Mouse (Mus musculus) lung, adult 2 months (tissue): Measurements from ENCODE around the gene Ffar1.

Source experiments
- CTCF ChIP-seq: fragments of 200-500 bp; IDR thresholded peaks from 2 replicates; pipeline ENCODE4 v1.5.1; 2011; ENCODE audit warnings: mild to moderate bottlenecking, low read length, control low read depth; ENCODE audit not compliant: insufficient read depth
- POLR2A ChIP-seq: fragments of 200-500 bp; IDR thresholded peaks from 2 replicates; pipeline ENCODE4 v1.6.1; 2011; ENCODE audit warnings: low read depth, mild to moderate bottlenecking, control low read depth, low read length, borderline replicate concordance; ENCODE audit errors: extremely low read depth

DNA sequence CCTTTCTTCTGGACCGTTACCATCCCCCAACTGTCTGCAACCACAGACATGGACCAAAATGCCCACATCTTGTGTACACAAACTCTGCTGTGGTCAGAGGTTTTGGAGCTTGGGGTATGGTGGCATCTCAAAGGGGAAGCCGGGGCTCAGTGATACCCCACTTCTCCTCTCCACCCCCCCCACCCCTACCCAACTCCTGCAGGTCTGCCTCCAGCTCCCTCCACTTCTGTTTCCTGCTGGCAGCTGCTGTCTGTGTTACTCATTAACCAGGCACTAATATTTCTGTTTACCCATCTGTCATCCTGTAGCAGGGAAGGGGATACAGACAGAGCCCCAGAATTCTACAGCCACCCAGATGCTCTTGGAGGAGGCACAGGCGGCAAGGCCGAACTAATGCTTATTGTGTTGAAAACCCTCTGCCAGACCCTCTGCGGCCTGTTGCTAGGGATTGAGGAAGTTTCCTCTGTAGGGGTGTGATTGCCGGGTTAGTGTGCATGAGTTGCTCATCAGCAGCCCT is 49.0 kb downstream of the Ffar1 start:
- TF ChIP-seq CTCF, result no peak
- no peak for TF ChIP-seq POLR2A
